In genomic region chr5:142681911-142682310, GRCm38 (mm10) we compare ENCODE assay signal across 32 mouse cellular contexts. TPM values are rescaled to one million over a fixed set of nuclear protein-coding genes. Genes with fewer than 3 reads are reported as not detected.
DNase-seq lines count a peak whose midpoint lies in the region; ATAC-seq and TF ChIP-seq lines count a peak whose summit lies in the region.
"Had no signal": no experiment of that assay in that cellular context is flagged by ENCODE, and none has a peak within 500 bp of the region (broad histone marks: within the 10 kb centered on the region; RNA-seq: fewer than 3 reads in every experiment).

No protein-coding gene starts in this region.

- no peak overlapping the region for H3K4me2 ChIP-seq in midbrain, embryonic 15.5 days
- H3K4me2 ChIP-seq: forebrain, embryonic 12.5 days; heart, embryonic 13.5 days; hindbrain, embryonic 15.5 days; kidney, embryonic 15.5 days; limb, embryonic 15.5 days; liver, embryonic 13.5 days; neural tube, embryonic 15.5 days had no signal

- no peaks in the 10 kb centered on the region for H3K36me3 ChIP-seq in kidney, adult 2 months (ENCODE audit: control insufficient read depth, insufficient read depth, low read length)
- H3K36me3 ChIP-seq in midbrain, embryonic 15.5 days (replicated peaks) = no peaks in the 10 kb centered on the region
- H3K36me3 ChIP-seq: forebrain, embryonic 12.5 days; heart, embryonic 13.5 days; hindbrain, embryonic 15.5 days; kidney, embryonic 15.5 days; limb, embryonic 10.5 days; limb, embryonic 15.5 days; liver, embryonic 13.5 days; neural tube, embryonic 15.5 days had no signal

- no peak for TF ChIP-seq POLR2A in kidney, adult 2 months (IDR thresholded peaks at IDR 0.05; ENCODE audit: low read depth, low read length)

- no peaks in the 10 kb centered on the region for H3K9me3 ChIP-seq in midbrain, embryonic 15.5 days
- H3K9me3 ChIP-seq: hindbrain, embryonic 15.5 days; kidney, embryonic 15.5 days; limb, embryonic 10.5 days; limb, embryonic 15.5 days; neural tube, embryonic 15.5 days had no signal

- no peak for TF ChIP-seq CTCF in kidney, adult 2 months (conservative IDR thresholded peaks at IDR 0.05; ENCODE audit: insufficient read depth, insufficient read length, low read depth, low read length)

- H3K4me1 ChIP-seq in kidney, adult 2 months (ENCODE audit: control insufficient read depth, insufficient read depth, low read length) = no peaks in the 10 kb centered on the region
- H3K4me1 ChIP-seq in midbrain, embryonic 15.5 days = no peaks in the 10 kb centered on the region
- H3K4me1 ChIP-seq: forebrain, embryonic 12.5 days; heart, embryonic 13.5 days; hindbrain, embryonic 15.5 days; kidney, embryonic 15.5 days; limb, embryonic 10.5 days; limb, embryonic 15.5 days; neural tube, embryonic 15.5 days had no signal

- no peak for ATAC-seq in midbrain, embryonic 15.5 days (replicated peaks)
- ATAC-seq: inflammation-experienced regulatory T-cells, adult 6 months; lung, postnatal 0 days; Patski had no signal

- H3K9ac ChIP-seq in midbrain, embryonic 15.5 days = no peak overlapping the region
- H3K9ac ChIP-seq: forebrain, embryonic 12.5 days; heart, embryonic 13.5 days; hindbrain, embryonic 15.5 days; kidney, embryonic 15.5 days; limb, embryonic 15.5 days; liver, embryonic 13.5 days; neural tube, embryonic 15.5 days had no signal

- DNase-seq in kidney, adult 2 months = peak; percentile 13
- DNase-seq in kidney, postnatal 25 days = no peak
- peak; percentile 16 for DNase-seq in Muller cell, postnatal 12 days (ENCODE audit: inconsistent ontology term)
- peak; percentile 72 for DNase-seq in adrenal gland, adult 2 months
- DNase-seq in adrenal gland, postnatal 36 days = peak; percentile 65 to 68
- no peak for DNase-seq in right cerebral cortex, adult 18-20 months
- DNase-seq: B cell, adult 2 months; cerebellum, adult 2 months; cerebellum, postnatal 14 days; heart, adult 2 months; heart, postnatal 10 days; kidney, adult 11 months; kidney, postnatal 36 days; layer of hippocampus, postnatal 36 days; liver, embryonic 13.5 days; lung, adult 18-20 months; midbrain, embryonic 14.5 days; right cerebral cortex, postnatal 4 days; thymus, postnatal 4 days had no signal

- no peaks in the 10 kb centered on the region for H3K27me3 ChIP-seq in kidney, adult 2 months (replicated peaks; ENCODE audit: control insufficient read depth, insufficient read depth, low read length)
- H3K27me3 ChIP-seq in midbrain, embryonic 15.5 days (replicated peaks) = no peaks in the 10 kb centered on the region
- H3K27me3 ChIP-seq: forebrain, embryonic 12.5 days; hindbrain, embryonic 15.5 days; kidney, embryonic 15.5 days; limb, embryonic 15.5 days; liver, embryonic 13.5 days; neural tube, embryonic 15.5 days had no signal

- 55% methylated on average over 3 of the region's 3 CpGs for WGBS in kidney, adult 2 months
- 88% methylated on average over 3 of the region's 3 CpGs for WGBS in midbrain, embryonic 15.5 days

- H3K4me3 ChIP-seq in kidney, adult 2 months (ENCODE audit: insufficient read depth, low read depth, low read length) = no peak overlapping the region
- no peak overlapping the region for H3K4me3 ChIP-seq in midbrain, embryonic 15.5 days
- H3K4me3 ChIP-seq: erythroblast, embryonic 14.5 days; forebrain, embryonic 12.5 days; heart, adult 2 months; heart, embryonic 13.5 days; hindbrain, embryonic 15.5 days; kidney, embryonic 15.5 days; limb, embryonic 10.5 days; limb, embryonic 15.5 days; liver, embryonic 13.5 days; neural tube, embryonic 15.5 days had no signal

- H3K27ac ChIP-seq in kidney, adult 2 months (ENCODE audit: insufficient read depth, low read depth, low read length) = no peak overlapping the region
- H3K27ac ChIP-seq in midbrain, embryonic 15.5 days = no peak overlapping the region
- H3K27ac ChIP-seq: forebrain, embryonic 12.5 days; heart, adult 2 months; heart, embryonic 13.5 days; hindbrain, embryonic 15.5 days; kidney, embryonic 15.5 days; limb, embryonic 10.5 days; limb, embryonic 15.5 days; liver, embryonic 13.5 days; neural tube, embryonic 15.5 days had no signal

RNA-seq across cellular contexts. Expression of gene Slc29a4, which starts 10.4 kb away (rescaled TPM):
- polyA plus RNA-seq in kidney, adult 2 months (2012; rRNA removed) = 0.92 and 1.1 TPM in 2 replicates
- total RNA-seq in adrenal gland, adult 2 months (2021) = 10 to 100 TPM; 20.9 to 32.0 TPM
- 48.8 and 69.9 TPM in 2 replicates for polyA plus RNA-seq in adrenal gland, adult 2 months (2012; rRNA removed)
- total RNA-seq in adrenal gland, postnatal 36 days (2021) = 10 to 100 TPM; 14.4 to 22.8 TPM
- polyA plus RNA-seq in midbrain, embryonic 15.5 days (2015; fragmentation: Nextera tagmentation; extraction: Ambion mirVana) = 97.2 and 100 TPM in 2 replicates
- total RNA-seq: hematopoietic stem cell, adult 5-6 weeks had no signal
- polyA plus RNA-seq: erythroblast, embryonic 14.5 days had no signal

RNA-seq across cellular contexts. Expression of gene Wipi2, which starts 54.4 kb away (rescaled TPM):
- 61.0 and 63.7 TPM in 2 replicates for polyA plus RNA-seq in kidney, adult 2 months (2012; rRNA removed)
- 100 to 1,000 TPM in 1 of 2 experiments, 10 to 100 TPM in 1; 90.9 to 108 TPM for total RNA-seq in adrenal gland, adult 2 months (2021)
- polyA plus RNA-seq in adrenal gland, adult 2 months (2012; rRNA removed) = 58.0 and 63.5 TPM in 2 replicates
- 100 to 1,000 TPM in 1 of 2 experiments, 10 to 100 TPM in 1; 95.2 to 104 TPM for total RNA-seq in adrenal gland, postnatal 36 days (2021)
- 46.7 and 49.7 TPM in 2 replicates for polyA plus RNA-seq in midbrain, embryonic 15.5 days (2015; fragmentation: Nextera tagmentation; extraction: Ambion mirVana)

Comparison
In these comparisons a context has a peak if more than half of its experiments do, and no peak if none do; other contexts are left out.
1. DNase-seq: peak in kidney, adult 2 months (single experiment), Muller cell, postnatal 12 days (single experiment), adrenal gland, adult 2 months (single experiment) and adrenal gland, postnatal 36 days (2 of 2); none in kidney, postnatal 25 days (0 of 2) and right cerebral cortex, adult 18-20 months (single experiment).
2. RNA of gene Slc29a4, which starts 10.4 kb away (polyA plus RNA-seq): 97.2 to 100 TPM in midbrain, embryonic 15.5 days and 48.8 to 69.9 TPM in adrenal gland, adult 2 months; 0.92 to 1.1 TPM in kidney, adult 2 months; every median in the first group is over 10 times any median in the second.